Mouse (Mus musculus) hindbrain, embryonic 11.5 days (tissue): ENCODE measurements around the gene Sdccag8. TPM values are rescaled to one million over a fixed set of nuclear protein-coding genes. Genes with fewer than 3 reads are reported as not detected.

Experiments
- ATAC-seq: fragments of 200-750 bp; cut with Nextera tagmentation; 2 replicates; pipeline ENCODE4 v1.8.0; 2017; ENCODE audit warnings: mild to moderate bottlenecking, moderate TSS enrichment, moderate library complexity; ENCODE audit not compliant: low FRiP score
- DNase-seq: peaks from one replicate; pipeline ENCODE4 v3.0.0-alpha.2; 2015; ENCODE audit warnings: low spot score
- H3K27ac ChIP-seq: fragments of 300-500 bp; sonication (generic); 2 replicates; pipeline ENCODE4 v1.5.1; 2014; ENCODE audit warnings: mild to moderate bottlenecking, low read depth, low read length
- H3K27me3 ChIP-seq: fragments of 300-500 bp; sonication (generic); 2 replicates; pipeline ENCODE4 v1.6.1; 2014; ENCODE audit warnings: mild to moderate bottlenecking, low read length, moderate library complexity, mixed read lengths; ENCODE audit not compliant: control insufficient read depth, insufficient read depth
- H3K36me3 ChIP-seq: fragments of 300-500 bp; sonication (generic); 2 replicates; pipeline ENCODE4 v1.6.1; 2014; ENCODE audit warnings: mild to moderate bottlenecking, low read length, moderate library complexity, mixed read lengths; ENCODE audit not compliant: control insufficient read depth, insufficient read depth
- H3K4me1 ChIP-seq: fragments of 300-500 bp; sonication (generic); replicated peaks from 2 replicates; pipeline ENCODE4 v1.6.1; 2014; ENCODE audit warnings: low read length, mixed read lengths; ENCODE audit not compliant: control insufficient read depth, insufficient read depth
- H3K4me2 ChIP-seq: fragments of 300-500 bp; sonication (generic); replicated peaks from 2 replicates; pipeline ENCODE4 v1.6.1; 2014; ENCODE audit warnings: mild to moderate bottlenecking, low read depth, low read length
- H3K4me3 ChIP-seq: fragments of 300-500 bp; sonication (generic); 2 replicates; pipeline ENCODE4 v1.5.1; 2014; ENCODE audit warnings: low read depth, low read length
- H3K9ac ChIP-seq: fragments of 300-500 bp; sonication (generic); 2 replicates; pipeline ENCODE4 v1.6.1; 2014; ENCODE audit warnings: low read depth, low read length
- H3K9me3 ChIP-seq: fragments of 300-500 bp; sonication (generic); 2 replicates; pipeline ENCODE4 v1.6.1; 2016; ENCODE audit warnings: low read length; ENCODE audit not compliant: control insufficient read depth
- WGBS: fragments of 180-500 bp; shearing (Covaris S2); extraction: QIAGEN DNeasy Blood & Tissue Kit; methylation state at CpG from one replicate; pipeline ENCODE4 v1.1.7; 2014; 5-methylcytosine and 5-hydroxymethylcytosine counted together
- polyA plus RNA-seq: library from polyadenylated mRNA; unstranded; fragments of >200 nt; fragmentation: Nextera tagmentation; extraction: Ambion mirVana; gene quantifications from 2 replicates; pipeline ENCODE4 v1.2.1, GENCODE M21; 2014

Gene Sdccag8
- polyA plus RNA-seq, 1 experiment from 2014 or later = 23.9 TPM

GRCm38 (mm10) chr1:176825084-176825483 is 10.6 kb downstream of the Sdccag8 start:
- H3K27me3 ChIP-seq = no peaks in the 10 kb centered on the region
- no peaks in the 10 kb centered on the region for H3K4me1 ChIP-seq
- H3K4me3 ChIP-seq = no peak overlapping the region
- 89% methylated on average over 4 of the region's 4 CpGs for WGBS
- ATAC-seq (no peak), DNase-seq (no peak)
- no peaks in the 10 kb centered on the region for H3K36me3 ChIP-seq
- H3K9ac ChIP-seq = no peak overlapping the region
- H3K4me2 ChIP-seq = no peak overlapping the region
- H3K27ac ChIP-seq = no peak overlapping the region
- no peaks in the 10 kb centered on the region for H3K9me3 ChIP-seq

DNA sequence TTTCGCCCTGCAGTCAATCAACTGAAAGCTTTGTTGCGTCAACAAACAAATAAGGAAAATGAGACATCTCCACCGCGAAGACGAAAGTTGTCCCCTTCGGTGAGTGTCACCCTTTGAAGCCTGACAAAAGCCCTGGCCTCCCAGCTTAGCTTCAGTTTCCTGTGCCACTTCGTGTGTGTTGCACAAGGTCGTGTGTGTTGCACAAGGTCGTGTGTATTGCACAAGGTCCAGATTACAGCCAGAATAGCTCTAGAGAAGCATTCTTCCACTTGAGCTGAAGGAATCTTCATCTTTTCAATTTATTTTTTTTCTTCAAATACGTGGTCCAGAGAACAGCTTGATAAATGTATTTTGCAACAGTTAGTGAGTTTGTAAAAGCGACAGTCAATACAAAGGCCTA is 11.7 kb downstream of the Sdccag8 start:
- Histone ChIP-seq H3K9me3 (no peaks in the 10 kb centered on the region), H3K4me3 (no peak overlapping the region), H3K36me3 (no peaks in the 10 kb centered on the region), H3K9ac (no peak overlapping the region), H3K4me1 (no peaks in the 10 kb centered on the region), H3K27ac (no peak overlapping the region), H3K4me2 (no peak overlapping the region), H3K27me3 (no peaks in the 10 kb centered on the region)
- ATAC-seq (no peak), DNase-seq (no peak)
- WGBS = 87% methylated on average over 11 of the region's 11 CpGs

DNA sequence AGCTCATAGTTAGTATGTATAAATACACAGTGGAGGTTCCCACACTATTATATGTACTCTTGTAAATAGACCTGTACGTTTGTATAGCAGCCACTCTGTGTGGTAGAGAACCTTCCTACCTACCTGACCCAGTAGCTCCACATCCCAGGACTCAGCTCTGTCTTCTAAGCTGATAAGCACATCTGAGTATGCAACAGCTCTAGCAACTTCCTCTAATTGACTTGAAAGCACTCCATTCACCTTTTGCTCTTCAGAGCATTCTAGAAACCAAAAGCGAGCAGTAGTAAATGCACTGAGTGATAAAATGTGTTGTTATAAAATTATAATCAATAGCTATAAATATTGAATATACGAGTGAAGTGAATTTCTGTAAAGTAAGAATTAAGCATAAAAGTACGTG is 12.5 kb downstream of the Sdccag8 start:
- Histone ChIP-seq H3K4me2 (no peak overlapping the region), H3K4me3 (no peak overlapping the region), H3K9me3 (no peaks in the 10 kb centered on the region), H3K4me1 (no peaks in the 10 kb centered on the region), H3K27ac (no peak overlapping the region), H3K27me3 (no peaks in the 10 kb centered on the region), H3K9ac (no peak overlapping the region), H3K36me3 (no peaks in the 10 kb centered on the region)
- no peak for DNase-seq
- no peak for ATAC-seq
- WGBS = 92% methylated on average over 4 of the region's 4 CpGs

DNA sequence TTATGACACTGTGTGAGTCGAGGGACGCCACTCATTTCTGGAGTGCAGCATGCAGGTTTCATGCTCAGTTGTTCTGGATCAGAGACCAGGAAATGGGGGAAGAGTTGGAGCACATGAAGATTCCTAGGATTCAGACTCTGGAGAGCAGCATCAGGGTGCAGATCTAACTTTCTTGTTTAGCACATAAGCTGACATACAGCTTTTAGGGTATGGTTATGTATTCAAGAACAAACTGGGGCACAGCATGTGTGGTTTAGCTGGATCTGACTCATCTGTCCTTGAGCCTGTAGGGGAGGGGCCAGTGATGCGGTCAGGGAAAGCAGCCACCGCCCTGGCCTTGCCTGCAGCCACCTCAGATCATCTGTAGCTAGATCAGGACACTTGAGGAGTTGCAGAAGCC is 12.9 kb downstream of the Sdccag8 start:
- no peak for ATAC-seq
- WGBS = 81% methylated on average over 4 of the region's 4 CpGs

GRCm38 (mm10) chr1:176827945-176828485 is 13.6 kb downstream of the Sdccag8 start:
- Histone ChIP-seq H3K9ac (no peak overlapping the region), H3K4me1 (no peaks in the 10 kb centered on the region), H3K36me3 (no peaks in the 10 kb centered on the region), H3K4me3 (no peak overlapping the region), H3K4me2 (no peak overlapping the region), H3K27me3 (no peaks in the 10 kb centered on the region), H3K9me3 (no peaks in the 10 kb centered on the region), H3K27ac (no peak overlapping the region)
- DNase-seq (no peak), ATAC-seq (no peak)
- 87% methylated on average over 5 of the region's 5 CpGs for WGBS

More for the DNA sequence above, 12.9 kb downstream of the Sdccag8 start:
- DNase-seq = no peak
- Histone ChIP-seq H3K9ac (no peak overlapping the region), H3K4me1 (no peaks in the 10 kb centered on the region), H3K27me3 (no peaks in the 10 kb centered on the region), H3K9me3 (no peaks in the 10 kb centered on the region), H3K27ac (no peak overlapping the region), H3K4me3 (no peak overlapping the region), H3K4me2 (no peak overlapping the region), H3K36me3 (no peaks in the 10 kb centered on the region)

DNA sequence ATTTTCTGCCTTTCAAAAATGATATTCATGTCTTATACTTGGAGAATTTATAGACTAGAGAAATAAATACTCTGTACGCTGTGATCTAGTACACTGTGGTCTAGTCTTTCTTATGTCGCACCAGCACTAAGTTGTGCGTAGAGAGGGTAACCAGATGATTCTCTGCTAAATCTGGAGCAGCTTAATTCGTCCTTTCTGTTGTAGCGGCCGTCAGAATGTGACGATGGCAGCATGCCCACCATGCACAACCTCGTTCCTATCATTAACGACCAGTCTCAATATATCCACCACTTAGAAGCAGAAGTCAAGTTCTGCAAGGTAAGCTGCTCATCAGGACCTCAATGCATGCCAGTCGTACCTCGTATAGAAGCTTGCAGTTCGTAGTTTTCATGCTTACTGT is 14.2 kb downstream of the Sdccag8 start:
- DNase-seq (no peak), ATAC-seq (no peak)
- Histone ChIP-seq H3K4me1 (no peaks in the 10 kb centered on the region), H3K4me3 (no peak overlapping the region), H3K27me3 (no peaks in the 10 kb centered on the region), H3K9me3 (no peaks in the 10 kb centered on the region), H3K36me3 (no peaks in the 10 kb centered on the region), H3K27ac (no peak overlapping the region), H3K9ac (no peak overlapping the region), H3K4me2 (no peak overlapping the region)
- WGBS = 94% methylated on average over 12 of the region's 12 CpGs

- Histone ChIP-seq H3K4me3 (no peak overlapping the region), H3K27ac (no peak overlapping the region), H3K4me1 (peaks cover 3% of the 10 kb centered on the region), H3K27me3 (no peaks in the 10 kb centered on the region; the same call in 1 of the 2 replicates), H3K36me3 (no peaks in the 10 kb centered on the region), H3K9ac (no peak overlapping the region), H3K4me2 (no peak overlapping the region), H3K9me3 (no peaks in the 10 kb centered on the region)
- 90% methylated on average over 2 of the region's 2 CpGs for WGBS
- DNase-seq (no peak), ATAC-seq (no peak)
Measured at GRCm38 (mm10) chr1:176832071-176832470, 17.6 kb downstream of the Sdccag8 start.

DNA sequence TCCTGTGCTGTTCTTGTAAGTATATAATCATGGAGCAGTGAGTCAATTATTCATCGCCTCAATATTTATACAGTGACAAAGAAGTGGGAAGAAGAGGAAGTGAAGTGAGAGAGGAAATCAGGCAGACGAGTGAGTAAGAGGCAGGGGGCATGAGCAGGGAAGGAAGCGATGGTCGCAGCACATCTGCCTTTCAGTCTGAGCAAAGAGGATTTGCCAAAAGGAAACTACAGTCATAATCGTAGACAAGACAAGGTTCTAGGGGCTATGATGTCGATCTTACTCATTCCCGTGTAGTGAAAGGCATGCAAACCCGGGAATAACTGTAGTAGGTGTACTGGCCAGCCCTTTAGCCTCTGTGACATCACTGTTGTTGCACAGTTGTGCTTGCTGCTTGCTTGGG is 18.1 kb downstream of the Sdccag8 start:
- Histone ChIP-seq H3K9ac (no peak overlapping the region), H3K27me3 (no peaks in the 10 kb centered on the region; the same call in 1 of the 2 replicates), H3K27ac (no peak overlapping the region), H3K4me3 (no peak overlapping the region), H3K4me2 (no peak overlapping the region), H3K4me1 (peaks cover 3% of the 10 kb centered on the region), H3K36me3 (no peaks in the 10 kb centered on the region), H3K9me3 (no peaks in the 10 kb centered on the region)
- no peak for ATAC-seq
- no peak for DNase-seq
- WGBS = 83% methylated on average over 8 of the region's 8 CpGs

- Histone ChIP-seq H3K4me3 (no peak overlapping the region), H3K27me3 (no peaks in the 10 kb centered on the region; the same call in 1 of the 2 replicates), H3K36me3 (no peaks in the 10 kb centered on the region), H3K4me1 (peaks cover 3% of the 10 kb centered on the region), H3K27ac (no peak overlapping the region), H3K9ac (no peak overlapping the region), H3K4me2 (no peak overlapping the region), H3K9me3 (no peaks in the 10 kb centered on the region)
- DNase-seq = no peak
- no peak for ATAC-seq
Measured at GRCm38 (mm10) chr1:176833257-176833656, 18.8 kb downstream of the Sdccag8 start.
